Mouse (Mus musculus) T-helper 1 cell (primary cell): ENCODE data around the gene Fyn.

Experiments
- in situ Hi-C: fragments of 300-600 bp; cut with MboI, MseI; formaldehyde crosslinking; loops from one replicate; pipeline ENCODE4 v1.15.1; 2025; ENCODE audit warnings: high pct_unique_total_duplicates

The Fyn gene

GRCm38 (mm10) chr10:39468576-39468975 is 99.9 kb downstream of the Fyn start:
- in situ Hi-C loops, result loop anchor here (5.0 kb wide), 1 partner anchor 39 kb away; no protein-coding TSS in a partner anchor

GRCm38 (mm10) chr10:39469341-39469740 is 100.7 kb downstream of the Fyn start:
- in situ Hi-C loops, result loop anchor here (5.0 kb wide), 1 partner anchor 38 kb away; no protein-coding TSS in a partner anchor

GRCm38 (mm10) chr10:39470321-39470720 is 101.7 kb downstream of the Fyn start:
- in situ Hi-C loops, result loop anchor here (10.0 kb wide), 1 partner anchor 2004 kb away; the partner anchor contains the start of gene Mical1

DNA sequence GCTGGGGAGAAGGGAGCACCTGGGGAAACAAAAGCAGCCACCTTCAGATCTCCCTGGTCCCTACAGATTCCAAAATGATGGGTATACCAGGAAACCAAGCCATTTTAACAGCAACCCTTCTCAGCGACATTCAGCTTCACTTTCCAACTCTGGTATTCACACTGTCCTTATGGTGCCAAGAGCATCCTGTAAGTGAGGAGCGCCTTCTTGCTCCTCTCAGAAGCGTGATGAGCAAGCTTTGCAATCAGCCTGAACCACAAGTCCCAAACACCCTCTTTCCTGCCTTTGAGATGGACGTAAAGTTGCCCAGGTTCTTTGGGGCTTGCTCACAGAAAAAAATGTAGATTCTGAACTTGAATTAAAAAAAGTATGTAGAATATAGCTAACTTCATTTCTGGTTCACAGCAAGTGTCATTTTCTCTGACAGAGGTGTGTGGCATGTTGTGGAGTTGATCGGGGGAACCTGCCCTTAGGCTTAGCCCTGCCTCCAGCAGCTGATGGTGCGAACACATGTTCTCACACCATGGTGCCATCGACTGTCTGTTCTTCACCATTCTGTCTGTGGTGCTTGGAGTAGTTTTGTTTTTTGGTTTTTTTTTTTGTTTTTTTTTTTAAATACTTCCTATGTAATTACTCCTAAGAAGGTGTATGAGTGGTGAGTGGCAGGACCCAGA is 102.5 kb downstream of the Fyn start:
- in situ Hi-C loops, result loop anchor here (10.0 kb wide), 1 partner anchor 2004 kb away; the partner anchor contains the start of gene Mical1

GRCm38 (mm10) chr10:39471714-39472531 is 103.3 kb downstream of the Fyn start:
- in situ Hi-C loops, result loop anchor here (10.0 kb wide), 1 partner anchor 2003 kb away; the partner anchor contains the start of gene Mical1

DNA sequence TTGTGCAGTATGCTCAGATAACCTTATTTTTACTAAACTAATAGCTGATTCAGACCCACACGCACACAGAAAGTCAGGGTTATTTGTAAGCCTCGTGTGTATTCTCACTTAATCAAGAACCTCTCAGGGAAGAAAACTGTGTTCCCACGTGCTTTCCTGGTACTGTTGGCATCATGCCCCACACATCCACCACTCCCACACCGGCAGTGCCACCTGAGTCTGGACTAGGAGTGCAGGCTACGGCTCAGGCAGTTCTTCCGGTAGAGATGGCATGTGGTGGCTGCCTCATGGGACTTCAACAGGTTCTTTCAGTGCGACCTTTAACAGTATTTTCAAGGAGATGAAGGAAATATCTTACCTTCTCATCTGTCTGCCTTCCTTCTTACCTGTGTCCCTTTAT is 104.3 kb downstream of the Fyn start:
- in situ Hi-C loops, result loop anchor here (10.0 kb wide), 1 partner anchor 2002 kb away; the partner anchor contains the start of gene Mical1

GRCm38 (mm10) chr10:39479361-39479760 is 110.7 kb downstream of the Fyn start:
- in situ Hi-C loops, result loop anchor here (10.0 kb wide), 1 partner anchor 1995 kb away; the partner anchor contains the start of gene Mical1

GRCm38 (mm10) chr10:39484382-39484826 is 115.7 kb downstream of the Fyn start:
- in situ Hi-C loops, result no loop called here

DNA sequence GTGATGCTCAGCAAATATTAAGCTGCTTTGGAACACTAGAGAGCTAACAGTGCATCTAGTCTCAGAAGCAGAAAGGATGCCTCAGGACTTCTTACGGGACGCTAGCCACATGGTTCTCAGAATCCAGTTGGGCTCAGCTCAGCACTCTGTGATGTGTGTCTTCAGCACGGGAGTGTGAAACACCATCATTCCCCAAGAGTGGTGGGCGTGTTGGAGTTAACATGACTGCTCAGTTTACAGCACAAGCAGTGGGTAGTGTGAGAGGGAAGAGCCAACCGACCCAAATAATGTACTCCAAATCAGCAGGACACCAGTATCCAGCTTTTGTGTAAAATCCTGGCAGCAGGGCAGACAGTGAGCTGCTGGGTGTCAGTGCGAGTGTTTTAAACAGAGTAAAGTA is 116.2 kb downstream of the Fyn start:
- in situ Hi-C loops, result no loop called here

DNA sequence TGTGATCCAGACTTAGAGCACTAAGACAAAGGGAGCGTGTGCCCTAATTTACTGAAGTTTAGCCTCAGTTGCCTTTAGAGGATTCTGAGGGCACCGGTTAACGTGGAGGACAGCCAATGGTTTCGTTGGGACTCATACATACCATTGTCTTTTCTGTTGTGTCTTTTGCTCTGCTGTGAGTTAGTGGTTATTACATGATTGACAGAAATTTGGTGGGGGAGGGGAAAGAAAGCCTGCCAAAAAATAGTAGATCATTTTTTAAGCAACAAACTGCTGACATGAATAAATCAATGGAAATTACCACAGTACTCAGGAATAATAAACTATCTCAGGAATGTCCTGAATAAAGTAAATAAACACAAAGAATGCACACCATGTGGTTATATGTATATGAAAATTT is 117.3 kb downstream of the Fyn start:
- in situ Hi-C loops, result no loop called here

- in situ Hi-C loops, result no loop called here
Observed at GRCm38 (mm10) chr10:39486501-39487450, 118.1 kb downstream of the Fyn start.

DNA sequence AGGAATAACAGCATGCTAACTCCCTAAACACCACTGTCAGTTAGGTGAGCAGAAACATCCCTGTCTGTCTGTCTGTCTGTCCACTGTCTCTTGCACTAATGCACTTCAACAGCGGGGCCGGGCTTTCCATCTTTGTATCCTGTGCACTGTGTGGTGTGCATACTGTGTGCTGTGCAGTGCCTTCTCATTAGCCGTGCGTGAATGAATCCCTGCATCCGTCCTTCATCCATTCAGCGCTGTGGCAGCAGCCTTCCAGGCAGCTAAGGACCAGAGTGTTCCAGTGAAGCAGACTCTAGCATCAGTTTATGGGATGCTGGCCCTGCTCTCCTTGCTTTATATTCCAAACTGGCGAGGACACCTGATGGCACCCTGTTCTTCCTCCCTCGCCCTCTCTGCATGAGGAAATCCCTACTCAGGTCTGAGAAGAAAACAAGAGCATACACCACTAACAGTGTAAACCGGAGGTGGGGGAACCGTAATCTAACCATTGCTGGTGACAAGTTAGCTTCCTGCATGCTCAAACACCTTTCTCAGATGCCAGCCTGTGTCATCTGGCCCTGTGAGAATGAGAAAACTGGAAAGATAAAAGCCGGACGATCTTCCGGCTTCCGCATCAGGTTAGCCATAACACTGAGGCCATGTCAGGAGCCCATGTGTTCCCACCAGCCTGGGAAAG is 119.2 kb downstream of the Fyn start:
- in situ Hi-C loops, result no loop called here

DNA sequence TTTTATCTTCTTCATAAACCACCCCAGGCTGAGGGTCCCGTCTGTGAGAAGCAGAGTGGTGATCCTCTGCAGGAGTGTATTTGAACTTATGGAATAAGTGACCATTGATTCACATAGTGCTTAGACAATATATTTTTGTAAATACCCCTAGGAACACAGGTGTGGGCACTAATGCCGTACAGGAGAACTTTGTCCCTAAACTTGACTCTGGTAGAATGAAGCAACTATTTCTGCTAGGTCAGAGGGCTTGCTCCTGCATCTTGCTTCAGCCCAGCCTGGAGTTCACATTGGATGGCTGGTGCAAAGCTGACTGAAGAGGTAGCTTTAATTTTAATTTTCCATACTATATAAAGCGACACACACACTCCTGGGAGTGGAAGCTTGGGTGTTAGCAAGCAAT is 119.9 kb downstream of the Fyn start:
- in situ Hi-C loops, result no loop called here

GRCm38 (mm10) chr10:39488956-39489355 is 120.3 kb downstream of the Fyn start:
- in situ Hi-C loops, result no loop called here

GRCm38 (mm10) chr10:39490349-39491121 is 121.9 kb downstream of the Fyn start:
- in situ Hi-C loops, result no loop called here

GRCm38 (mm10) chr10:39492146-39492545 is 123.5 kb downstream of the Fyn start:
- in situ Hi-C loops, result no loop called here

GRCm38 (mm10) chr10:39493007-39493406 is 124.4 kb downstream of the Fyn start:
- in situ Hi-C loops, result no loop called here

DNA sequence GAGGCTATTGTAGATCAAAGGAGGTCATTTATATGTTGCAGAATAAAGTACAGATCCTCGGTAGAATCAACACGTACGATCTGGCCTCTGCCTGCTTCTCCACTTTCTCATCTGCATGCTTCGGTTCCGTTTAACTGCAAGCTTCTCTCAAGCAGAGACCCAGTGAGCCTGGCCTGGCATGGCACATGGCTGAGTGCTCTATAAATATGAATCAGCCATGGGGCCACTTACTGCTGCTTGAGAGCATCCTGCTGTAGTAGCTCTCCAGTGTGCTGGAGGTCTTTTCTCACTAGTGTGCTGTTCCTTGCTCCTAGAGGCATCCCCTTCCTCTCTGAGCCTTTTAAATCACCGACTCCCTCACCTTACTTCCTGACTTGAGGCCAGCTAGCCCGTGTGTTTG is 130.0 kb downstream of the Fyn start:
- in situ Hi-C loops, result no loop called here

DNA sequence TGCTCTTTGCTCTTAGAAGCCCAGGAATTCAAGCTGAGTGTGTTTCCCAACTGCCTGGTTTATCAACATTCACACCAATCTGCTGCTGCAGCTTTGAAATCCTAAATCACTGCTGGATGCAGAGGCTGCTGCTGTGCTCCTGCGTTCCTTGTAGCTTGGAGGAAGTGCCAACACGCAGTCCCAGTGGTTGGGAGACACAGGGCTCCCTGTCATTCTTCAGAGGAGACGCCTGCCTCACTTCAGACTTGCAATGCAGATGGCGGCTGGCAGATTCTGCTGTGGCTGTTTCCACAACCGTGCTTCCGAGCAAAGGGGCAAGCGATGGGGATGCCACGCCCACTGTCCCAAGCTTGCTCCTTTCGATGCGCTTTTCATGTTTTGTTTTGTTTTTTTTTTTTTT is 132.9 kb downstream of the Fyn start:
- in situ Hi-C loops, result no loop called here
